Mouse (Mus musculus) spleen, adult 18-20 months (tissue): ENCODE data around the gene Herpud2.
"Not testable (repeated sequence)": the region's sequence is repeated elsewhere in the genome, so short reads cannot be mapped to it uniquely, and the experiment has no call there.

ENCODE experiments used
- DNase-seq, 2 experiments: peaks; one replicate each; pipeline ENCODE4 v3.0.0; 2022; ENCODE audit warnings: mixed read lengths in 2 of 2

The Herpud2 gene

DNA sequence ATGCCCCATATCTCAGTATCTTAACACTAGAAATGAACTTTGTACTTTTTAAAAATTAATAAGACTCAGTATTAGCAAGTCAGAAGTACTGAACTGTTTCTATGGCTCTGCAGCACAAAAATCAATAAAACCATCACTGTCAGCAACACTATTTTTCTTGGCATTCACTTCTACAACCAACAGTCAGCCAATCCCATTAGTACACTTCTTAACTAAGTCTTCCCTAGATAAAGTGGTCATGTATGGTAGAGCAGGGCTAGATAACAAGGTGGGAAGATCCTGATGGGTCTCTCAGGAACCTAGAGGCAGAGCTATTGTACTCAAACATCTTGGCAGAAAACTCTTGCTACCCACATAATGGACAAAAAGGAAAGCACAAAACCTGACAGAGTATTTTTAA, 7.7 kb downstream of the Herpud2 start:
- DNase-seq, result no peak

DNA sequence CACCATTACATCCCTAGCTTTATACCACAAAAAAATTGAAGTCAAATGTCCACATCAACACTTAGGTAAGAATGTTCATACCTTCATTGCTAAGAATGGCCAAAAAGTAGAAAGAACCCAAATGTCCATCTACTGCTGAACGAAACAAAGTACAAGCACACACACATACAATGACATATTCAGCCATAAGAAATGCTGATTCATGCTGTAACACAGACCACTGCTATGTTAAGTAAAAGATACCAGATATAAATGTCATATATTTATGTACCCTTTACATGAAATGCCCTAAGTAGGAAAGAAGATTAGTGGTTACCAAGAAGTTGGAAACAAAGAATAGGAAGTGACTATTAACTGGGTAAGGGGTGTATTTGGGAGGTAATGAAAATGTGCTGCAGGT, 8.6 kb downstream of the Herpud2 start:
- DNase-seq, result no peak

DNA sequence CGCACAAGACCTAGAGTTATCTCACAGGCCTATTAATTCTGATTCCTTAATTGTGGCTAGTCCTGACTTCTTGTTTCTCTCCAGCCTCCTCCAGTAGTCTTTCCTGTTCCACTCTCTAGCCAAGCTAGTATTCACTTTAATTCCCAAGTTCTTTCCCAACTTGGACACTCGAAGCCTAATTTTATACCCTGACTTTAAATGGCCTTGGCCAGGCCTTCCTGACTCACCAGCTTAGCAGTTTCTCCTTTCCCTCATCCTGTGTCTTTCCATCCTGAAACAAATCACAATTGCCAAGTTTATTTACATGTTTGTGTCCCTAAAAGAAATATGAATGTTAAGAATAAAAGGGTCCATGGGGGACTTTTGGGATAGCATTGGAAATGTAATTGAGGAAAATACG, 9.6 kb downstream of the Herpud2 start:
- no peak for DNase-seq

DNA sequence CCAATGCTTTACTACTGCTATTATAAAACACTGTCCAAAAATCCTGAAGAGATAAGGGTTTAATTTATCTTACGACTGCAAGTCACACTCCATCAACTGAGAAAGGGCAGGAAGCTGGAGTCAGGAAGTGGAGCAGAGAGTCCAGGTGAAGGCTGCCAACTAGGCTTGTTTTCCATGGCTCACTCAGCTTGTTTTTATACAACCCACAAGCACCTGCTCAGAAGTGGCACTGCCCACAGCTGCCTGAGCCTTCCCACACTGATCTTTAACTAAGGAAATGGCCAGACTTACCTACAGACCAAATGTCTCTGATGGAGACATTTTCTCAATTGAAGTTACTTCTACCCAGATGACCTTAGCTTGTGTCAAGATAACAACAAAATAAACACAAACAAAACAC, 11.3 kb downstream of the Herpud2 start:
- no peak for DNase-seq

DNA sequence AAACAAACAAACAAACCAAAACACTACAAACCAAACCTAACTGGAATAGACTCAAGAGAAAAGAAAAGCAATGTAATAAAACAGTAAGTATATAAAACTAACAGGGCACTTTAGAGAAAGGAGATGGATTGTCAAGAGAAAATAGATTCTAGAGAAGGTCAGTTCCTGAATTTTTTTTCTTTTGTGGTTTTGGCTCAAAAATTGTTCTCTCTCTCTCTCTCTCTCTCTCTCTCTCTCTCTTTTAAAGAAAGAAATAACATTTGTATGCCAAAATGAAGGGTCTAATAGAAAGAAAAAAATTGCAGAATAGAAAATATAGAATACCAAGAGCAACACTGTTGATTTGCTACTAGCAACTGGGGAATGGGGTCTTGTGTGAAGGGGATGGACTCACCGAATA, 12.7 kb downstream of the Herpud2 start:
- DNase-seq, result no peak

DNA sequence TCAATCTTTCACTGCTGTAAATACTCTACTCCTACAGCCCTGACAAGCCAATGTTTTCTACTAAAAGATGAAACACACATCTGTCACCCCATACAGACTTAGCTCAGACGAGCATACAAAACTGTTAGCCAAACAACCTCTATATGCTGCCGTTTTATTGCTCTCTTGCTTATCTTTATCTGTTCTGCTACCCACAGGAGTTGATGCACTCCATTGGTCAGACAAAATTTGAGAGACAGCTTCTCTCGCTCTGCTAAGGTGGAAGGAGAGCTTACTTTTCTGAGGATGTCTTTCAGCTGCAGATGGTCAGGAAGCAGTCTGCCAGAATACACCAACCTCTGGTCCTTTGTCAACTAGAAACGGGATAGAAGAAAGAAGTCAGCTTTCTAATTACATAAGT, 18.7 kb downstream of the Herpud2 start:
- no peak for DNase-seq

DNA sequence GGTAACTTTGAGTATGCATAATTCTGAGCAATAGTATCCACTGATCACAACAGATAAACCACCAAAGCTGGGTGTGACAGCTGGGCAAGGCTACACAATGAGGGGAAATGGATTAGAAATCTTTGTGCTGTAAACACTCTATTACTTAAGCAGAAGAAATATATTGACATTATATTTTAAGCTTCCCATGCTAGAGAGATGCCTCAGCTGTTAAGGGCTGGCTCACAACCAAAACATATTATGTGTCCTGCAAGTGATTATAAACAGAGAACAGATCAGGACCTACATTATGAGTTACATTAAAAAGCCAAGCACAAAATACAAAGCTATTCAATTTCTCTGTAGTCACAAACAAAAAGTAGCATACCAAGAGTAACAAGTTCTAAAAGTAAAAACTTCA, 19.4 kb downstream of the Herpud2 start:
- no peak for DNase-seq

DNA sequence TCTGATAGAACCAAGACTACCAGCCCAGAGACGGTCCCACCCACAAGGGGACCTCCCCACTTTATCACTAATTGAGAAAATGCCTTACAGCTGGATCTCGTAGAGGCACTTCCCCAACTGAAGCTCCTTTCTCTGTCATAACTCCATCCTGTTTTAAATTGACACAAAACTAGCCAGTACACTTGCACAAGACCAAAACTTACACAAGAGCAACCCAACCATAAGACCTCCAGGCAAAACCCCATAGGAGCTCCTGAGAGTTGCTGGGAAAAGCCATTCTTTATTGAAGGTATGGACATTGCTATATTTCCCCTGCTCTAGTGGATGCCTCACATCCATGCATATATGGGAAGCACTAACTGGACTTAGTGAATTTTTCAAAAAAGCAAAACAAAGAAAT, 27.6 kb downstream of the Herpud2 start:
- no peak for DNase-seq

DNA sequence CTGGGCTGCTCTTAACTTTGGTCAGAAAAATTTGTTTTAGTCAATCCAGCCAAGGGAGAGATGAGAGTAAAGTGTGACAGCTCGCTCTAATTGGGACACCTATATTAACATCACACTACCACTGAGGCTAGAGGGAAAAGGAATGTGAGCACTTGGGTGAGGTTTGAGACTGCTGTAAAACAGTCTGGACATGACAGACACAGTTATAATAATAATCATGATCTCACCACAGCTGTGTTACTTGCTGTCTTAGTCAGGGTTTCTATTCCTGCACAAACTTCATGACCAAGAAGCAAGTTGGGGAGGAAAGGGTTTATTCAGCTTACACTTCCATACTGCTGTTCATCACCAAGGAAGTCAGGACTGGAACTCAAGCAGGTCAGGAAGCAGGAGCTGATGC, 28.0 kb downstream of the Herpud2 start:
- not testable (repeated sequence) for DNase-seq

DNA sequence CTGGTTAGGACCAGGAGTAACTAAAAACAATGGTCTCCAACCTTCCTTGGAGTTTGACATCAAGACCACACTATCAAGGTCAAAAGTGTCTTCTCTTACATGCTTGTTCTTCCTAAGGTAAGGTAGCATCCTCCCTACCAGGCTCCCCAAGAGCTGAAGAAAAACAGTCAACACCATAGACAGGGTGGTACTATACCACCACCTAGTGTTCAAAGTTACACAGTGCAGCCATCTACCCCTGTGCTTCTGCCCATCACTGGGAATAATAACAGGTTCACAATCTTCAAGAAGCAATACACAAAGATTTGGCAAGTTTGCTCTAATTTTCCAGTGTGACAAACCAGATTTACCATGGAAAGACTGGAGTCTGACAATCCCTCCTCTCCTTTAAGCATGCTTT, 47.0 kb downstream of the Herpud2 start:
- DNase-seq, result peak in 1 of 2 experiments; percentile 17

DNA sequence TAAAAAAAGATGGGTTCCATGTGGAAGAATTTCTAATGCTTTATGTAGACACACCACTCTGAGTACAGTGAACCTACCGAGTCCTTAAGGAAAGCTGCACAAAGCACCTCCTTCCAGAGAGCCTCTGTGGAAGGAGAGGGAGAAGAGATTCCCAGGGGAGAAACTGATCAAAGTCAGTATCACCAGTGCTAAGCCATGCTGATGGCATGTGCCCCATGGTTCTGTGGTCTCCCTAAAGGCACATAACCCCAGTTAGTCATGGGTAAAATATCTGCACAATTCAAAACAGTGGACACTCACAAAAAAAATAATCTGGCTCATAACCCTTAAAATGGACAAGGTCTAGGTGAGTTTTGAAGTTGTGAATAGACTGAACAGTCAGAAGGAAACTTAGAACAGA, 48.7 kb downstream of the Herpud2 start:
- DNase-seq, result no peak

DNA sequence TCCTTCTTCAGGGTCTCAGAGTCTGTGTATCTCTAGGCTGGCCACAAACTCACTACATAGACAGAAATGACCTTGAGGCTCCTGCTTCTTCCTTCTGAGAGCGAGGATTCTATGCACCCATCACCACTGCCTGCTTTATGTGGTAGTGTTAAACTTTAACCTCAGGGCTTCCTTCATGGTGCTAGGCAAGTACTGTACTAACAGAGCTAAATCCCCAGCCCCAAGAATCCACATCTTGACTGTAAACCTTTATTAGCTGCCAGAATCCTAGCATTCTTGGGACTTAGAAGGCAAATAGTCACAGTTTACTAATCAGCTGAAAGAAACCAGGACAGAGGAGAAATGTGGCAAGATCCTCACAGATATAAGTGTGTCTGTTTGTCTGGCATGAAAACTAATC, 60.8 kb downstream of the Herpud2 start:
- DNase-seq, result no peak

DNA sequence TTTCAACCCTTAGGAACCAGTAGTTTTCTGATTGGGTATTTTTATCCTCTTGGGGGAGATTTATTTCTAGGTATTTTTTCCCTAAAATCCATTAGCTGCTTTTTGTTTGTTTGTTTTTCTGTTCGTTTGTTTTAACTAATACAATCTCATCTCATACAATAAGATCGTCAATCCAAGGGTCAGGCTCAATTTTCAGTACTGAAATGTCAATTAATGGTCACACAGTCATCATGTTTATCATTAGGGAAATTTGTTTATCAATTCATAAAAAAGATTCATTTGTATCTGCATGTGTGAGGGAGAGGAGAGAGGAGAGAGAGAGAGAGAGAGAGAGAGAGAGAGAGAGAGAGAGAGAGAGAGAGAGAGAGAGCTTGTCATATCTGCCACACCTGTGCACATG, 62.5 kb downstream of the Herpud2 start, which contains the start of gene Gm10181:
Gm10181 (plus strand) TSS at position 301 of the 400 bp plus-strand sequence.
- no peak for DNase-seq

DNA sequence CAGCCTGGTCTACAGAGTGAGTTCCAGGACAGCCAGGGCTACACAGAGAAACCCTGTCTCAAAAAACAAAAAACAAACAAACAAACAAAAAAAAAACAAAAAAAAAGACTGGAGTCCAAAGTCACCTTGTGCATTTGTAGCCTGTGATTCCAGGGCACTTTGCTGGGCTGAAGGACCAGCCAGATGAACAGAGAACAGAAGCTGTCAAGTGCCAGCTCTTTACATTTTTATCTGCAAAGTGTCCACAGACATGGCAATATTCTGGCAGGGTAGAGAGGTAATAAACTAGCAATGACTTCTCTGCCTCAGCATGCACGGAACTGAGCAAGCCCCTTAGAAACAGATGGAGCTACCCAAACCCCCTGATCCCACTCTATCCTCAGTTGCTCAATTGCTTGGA, 75.1 kb downstream of the Herpud2 start:
- DNase-seq, result no peak

DNA sequence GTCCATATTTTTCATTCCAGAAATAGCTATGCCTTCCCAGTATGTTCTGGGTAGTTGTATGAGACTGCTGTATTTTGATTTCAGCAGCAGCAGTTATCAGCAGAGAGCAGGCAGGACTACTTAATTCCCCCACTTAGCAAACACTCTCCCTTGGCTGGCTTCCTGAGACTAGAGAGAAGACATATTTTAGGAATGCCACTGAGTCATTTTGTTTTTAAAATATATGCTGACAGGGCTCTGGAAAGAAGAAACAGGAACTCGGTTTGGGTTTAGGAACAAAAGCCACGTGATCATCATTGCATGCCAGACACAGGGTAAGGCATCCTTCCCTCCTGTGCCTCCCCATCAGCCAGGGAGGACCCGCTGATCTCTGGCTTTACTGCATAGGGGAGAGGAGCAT, 75.6 kb downstream of the Herpud2 start:
- no peak for DNase-seq

DNA sequence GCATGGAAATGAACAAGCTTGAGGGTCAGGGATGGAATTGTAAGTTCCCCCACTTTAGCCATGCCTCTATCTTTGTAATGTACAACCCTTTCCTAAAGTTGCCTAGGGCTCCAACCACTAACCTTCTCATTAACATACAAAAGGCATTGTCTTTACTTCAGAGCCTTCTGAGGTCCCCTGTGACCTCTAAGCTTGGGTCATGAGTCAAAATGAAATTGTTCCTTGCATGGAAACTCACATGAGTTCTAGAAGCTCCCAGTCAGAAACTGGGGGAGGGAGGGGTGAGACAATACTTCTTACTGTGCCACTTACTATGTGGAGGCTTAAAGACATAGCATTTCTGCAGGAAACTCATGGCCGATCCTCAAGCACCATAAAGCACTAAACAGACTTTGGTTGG, 79.0 kb downstream of the Herpud2 start:
- DNase-seq, result no peak

DNA sequence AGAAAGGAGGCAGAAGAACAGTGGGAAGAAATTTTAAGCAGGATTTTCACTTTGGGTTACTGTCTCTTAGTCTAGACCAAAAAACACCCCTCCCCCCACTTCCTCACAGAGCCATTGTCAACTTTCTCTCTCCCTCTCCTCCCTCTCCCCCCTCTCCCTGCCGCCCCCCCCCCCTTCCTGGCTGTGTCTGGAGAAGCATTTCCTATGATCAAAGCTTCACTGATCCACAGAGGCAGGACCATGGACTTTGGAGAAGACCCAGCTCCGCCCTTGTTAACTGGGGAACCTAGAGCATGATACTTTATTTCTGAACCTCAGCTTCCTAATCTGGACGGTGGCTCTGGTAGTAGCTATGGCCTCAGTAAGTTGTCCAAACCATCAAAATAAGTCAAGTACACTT, 92.9 kb downstream of the Herpud2 start:
- DNase-seq, result no peak
